Mouse (Mus musculus) intestine, embryonic 15.5 days (tissue): ENCODE data around the gene Lcmt2. TPM values are rescaled to one million over a fixed set of nuclear protein-coding genes. Genes with fewer than 3 reads are reported as not detected.

Experiments used
- ATAC-seq: fragments of 200-750 bp; cut with Nextera tagmentation; 2 replicates; pipeline ENCODE4 v1.8.0; 2017; ENCODE audit warnings: moderate TSS enrichment, moderate library complexity
- H3K27ac ChIP-seq: fragments of 300-500 bp; sonication (generic); 2 replicates; pipeline ENCODE4 v1.5.1; 2015; ENCODE audit warnings: mild to moderate bottlenecking, inconsistent platforms
- H3K27me3 ChIP-seq: fragments of 300-500 bp; sonication (generic); replicated peaks from 2 replicates; pipeline ENCODE4 v1.6.1; 2015; ENCODE audit warnings: inconsistent platforms
- H3K36me3 ChIP-seq: fragments of 300-500 bp; sonication (generic); 2 replicates; pipeline ENCODE4 v1.6.1; 2015; ENCODE audit warnings: inconsistent platforms
- H3K4me1 ChIP-seq: fragments of 300-500 bp; sonication (generic); replicated peaks from 2 replicates; pipeline ENCODE4 v1.6.1; 2015; ENCODE audit warnings: inconsistent platforms
- H3K4me2 ChIP-seq: fragments of 300-500 bp; sonication (generic); replicated peaks from 2 replicates; pipeline ENCODE4 v1.6.1; 2015; ENCODE audit warnings: mild to moderate bottlenecking, inconsistent platforms
- H3K4me3 ChIP-seq: fragments of 300-500 bp; sonication (generic); replicated peaks from 2 replicates; pipeline ENCODE4 v1.5.1; 2015; ENCODE audit warnings: inconsistent platforms
- H3K9ac ChIP-seq: fragments of 300-500 bp; sonication (generic); 2 replicates; pipeline ENCODE4 v1.6.1; 2015; ENCODE audit warnings: inconsistent platforms
- H3K9me3 ChIP-seq: fragments of 300-500 bp; sonication (generic); 2 replicates; pipeline ENCODE4 v1.6.1; 2016; ENCODE audit warnings: inconsistent platforms
- WGBS: fragments of 180-500 bp; shearing (Covaris S2); methylation state at CpG from one replicate; pipeline ENCODE4 v1.1.7; 2015; 5-methylcytosine and 5-hydroxymethylcytosine counted together
- polyA plus RNA-seq: library from polyadenylated mRNA; unstranded; fragments of >200 nt; fragmentation: Nextera tagmentation; extraction: Ambion mirVana; gene quantifications from 2 replicates; pipeline ENCODE4 v1.2.1, GENCODE M21; 2015

The Lcmt2 gene
- polyA plus RNA-seq: 19.4 and 20.0 TPM in 2 replicates

DNA sequence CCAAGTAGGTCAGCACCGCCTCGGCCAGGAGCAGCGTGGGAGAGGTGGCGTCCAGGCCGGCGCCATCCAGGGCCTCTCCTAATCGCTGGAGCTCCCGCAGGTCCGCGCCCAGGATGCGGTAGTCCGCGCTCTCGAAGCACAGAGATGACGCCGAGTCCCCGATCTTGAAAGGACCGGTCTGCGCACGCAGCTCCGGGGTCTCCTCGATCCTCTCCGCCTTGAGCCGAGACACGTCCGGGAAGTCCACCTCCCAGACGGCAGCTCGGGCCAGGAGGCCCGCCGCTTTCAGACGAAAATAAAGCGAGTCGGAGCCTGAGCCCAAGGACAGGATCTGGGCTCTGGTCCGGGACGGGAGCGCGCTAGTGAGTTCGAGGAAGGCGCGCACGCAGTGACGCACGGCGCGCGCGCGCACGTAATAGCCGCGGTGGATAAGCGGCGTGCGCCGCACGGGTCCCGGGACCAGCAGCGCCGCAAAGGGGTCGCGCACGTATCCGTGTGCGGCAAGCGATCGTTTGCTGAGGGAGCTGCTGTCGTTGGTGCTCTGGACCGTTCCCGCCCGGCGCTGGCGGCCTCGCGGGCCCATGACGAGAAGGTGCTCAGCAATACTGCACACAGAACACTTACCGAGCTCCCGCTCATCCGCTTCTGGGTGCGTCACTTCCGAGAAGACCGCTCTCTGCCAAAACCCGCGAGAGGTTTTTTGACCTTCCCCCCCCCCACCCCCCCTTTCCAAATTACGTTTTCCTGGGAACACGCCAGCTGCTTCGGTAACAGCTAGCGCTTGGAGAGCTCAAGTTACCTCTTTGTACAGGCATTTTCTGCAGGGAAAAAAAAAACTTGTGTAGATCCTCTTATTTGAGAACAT, at the start of gene Lcmt2, which contains the start of gene Adal:
Gene Lcmt2 (minus strand): TSS at position 636 of the 865 bp plus-strand sequence.
Gene Adal (plus strand): TSS at position 411 of the 865 bp plus-strand sequence.
- peak within 1 kb of the TSS; percentile 88 for H3K4me2 ChIP-seq
- H3K9ac ChIP-seq: peak within 1 kb of the TSS; percentile 68
- H3K27ac ChIP-seq: peak within 1 kb of the TSS; percentile 97
- under 1% methylated on average over 87 of the region's 87 CpGs for WGBS
- ATAC-seq: peak; percentile 97
- peaks cover 8% of the 10 kb centered on the region; the same call in 1 of the 2 replicates for H3K36me3 ChIP-seq
- peak within 1 kb of the TSS; percentile 60 for H3K4me3 ChIP-seq
- peaks cover 13% of the 10 kb centered on the region for H3K4me1 ChIP-seq
- H3K9me3 ChIP-seq: no peaks in the 10 kb centered on the region
- no peaks in the 10 kb centered on the region for H3K27me3 ChIP-seq

DNA sequence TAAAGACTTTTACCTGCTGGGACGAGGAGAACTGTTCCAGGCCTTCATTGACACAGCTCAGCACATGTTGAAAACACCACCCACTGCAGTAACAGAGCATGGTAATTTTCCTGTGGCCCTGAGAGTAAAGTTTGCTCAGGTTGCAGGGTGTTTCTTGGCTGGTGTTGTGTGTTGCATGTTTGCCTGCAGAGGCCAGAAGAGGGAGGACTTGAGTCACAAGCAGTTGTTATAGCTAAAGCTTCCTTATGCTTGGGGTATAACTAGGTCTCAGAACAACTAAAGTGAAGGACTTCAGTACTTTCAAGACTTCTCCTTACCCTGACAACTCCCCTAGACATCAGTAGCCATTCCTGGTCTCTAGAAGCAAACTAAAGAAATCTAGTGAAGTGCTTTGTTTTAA, 48.1 kb upstream of the Lcmt2 start:
- H3K27ac ChIP-seq: no peak overlapping the region
- no peaks in the 10 kb centered on the region for H3K4me1 ChIP-seq
- no peak overlapping the region for H3K4me2 ChIP-seq
- no peak overlapping the region for H3K9ac ChIP-seq
- 80% methylated on average over 1 of the region's 1 CpGs for WGBS
- no peaks in the 10 kb centered on the region for H3K9me3 ChIP-seq
- ATAC-seq: no peak
- no peaks in the 10 kb centered on the region for H3K27me3 ChIP-seq
- H3K4me3 ChIP-seq: no peak overlapping the region
- H3K36me3 ChIP-seq: peaks cover 40% of the 10 kb centered on the region

DNA sequence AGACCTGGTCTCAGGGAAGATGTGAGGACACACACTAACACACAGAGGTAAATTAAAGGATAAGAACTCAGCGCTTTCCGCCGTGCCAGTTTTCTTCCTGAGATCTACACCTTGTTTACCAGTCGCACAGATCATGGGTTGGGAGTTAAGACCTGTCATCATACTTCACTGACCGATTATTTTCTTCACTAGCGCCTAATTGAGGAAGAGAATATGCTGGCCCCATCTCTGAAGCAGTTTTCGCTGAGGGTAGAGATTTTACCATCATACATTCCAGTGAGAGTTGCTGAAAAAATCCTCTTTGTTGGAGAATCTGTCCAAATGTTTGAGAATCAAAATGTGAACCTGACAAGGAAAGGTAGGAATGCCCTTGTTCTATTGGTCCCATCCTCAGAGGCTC, 43.7 kb upstream of the Lcmt2 start:
- WGBS: 94% methylated on average over 7 of the region's 7 CpGs
- Histone ChIP-seq H3K9me3 (no peaks in the 10 kb centered on the region), H3K27ac (no peak overlapping the region), H3K9ac (no peak overlapping the region), H3K4me3 (no peak overlapping the region), H3K36me3 (peaks cover 20% of the 10 kb centered on the region), H3K4me2 (no peak overlapping the region), H3K4me1 (no peaks in the 10 kb centered on the region), H3K27me3 (no peaks in the 10 kb centered on the region)
- ATAC-seq: no peak

- Histone ChIP-seq H3K4me1 (no peaks in the 10 kb centered on the region), H3K27me3 (no peaks in the 10 kb centered on the region), H3K9ac (no peak overlapping the region), H3K27ac (no peak overlapping the region), H3K9me3 (no peaks in the 10 kb centered on the region), H3K4me2 (no peak overlapping the region), H3K36me3 (peaks cover 20% of the 10 kb centered on the region), H3K4me3 (no peak overlapping the region)
- no peak for ATAC-seq
- 78% methylated on average over 5 of the region's 5 CpGs for WGBS
Observed at GRCm38 (mm10) chr2:121183431-121183830, 43.0 kb upstream of the Lcmt2 start.

DNA sequence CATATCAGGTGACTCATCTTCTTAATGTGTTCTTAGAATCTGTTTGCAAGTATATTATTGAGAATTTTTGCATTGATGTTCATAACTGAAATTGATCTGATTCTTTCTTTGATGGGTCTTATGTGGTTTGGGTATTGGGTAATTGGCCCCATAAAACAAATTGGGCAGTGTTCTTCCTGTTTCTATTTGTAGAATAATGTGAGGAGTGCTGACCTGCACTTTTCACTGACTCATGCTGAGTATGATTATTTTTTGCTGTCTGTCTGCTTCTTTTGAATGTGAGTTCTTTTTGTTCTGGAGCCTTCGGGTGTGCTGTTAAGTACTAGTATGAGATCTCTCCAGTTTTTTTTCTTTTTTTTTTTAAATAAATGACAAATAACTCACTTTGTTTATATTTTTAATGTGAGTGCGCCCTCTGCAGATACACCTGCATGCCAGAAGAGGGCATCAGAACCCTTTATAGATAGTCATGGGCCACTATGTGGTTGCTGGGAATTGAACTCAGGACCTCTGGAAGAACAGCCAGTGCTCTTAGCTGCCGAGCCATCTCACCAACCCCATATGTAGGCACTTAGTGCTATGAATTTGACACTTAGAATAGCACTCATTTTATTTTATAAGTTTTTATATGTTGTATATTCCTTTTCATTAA, 38.5 kb upstream of the Lcmt2 start:
- Histone ChIP-seq H3K27ac (no peak overlapping the region), H3K9me3 (no peaks in the 10 kb centered on the region), H3K27me3 (no peaks in the 10 kb centered on the region), H3K9ac (no peak overlapping the region), H3K36me3 (peaks cover 14% of the 10 kb centered on the region), H3K4me3 (no peak overlapping the region), H3K4me2 (no peak overlapping the region), H3K4me1 (no peaks in the 10 kb centered on the region)
- WGBS: 90% methylated on average over 3 of the region's 3 CpGs
- no peak for ATAC-seq

DNA sequence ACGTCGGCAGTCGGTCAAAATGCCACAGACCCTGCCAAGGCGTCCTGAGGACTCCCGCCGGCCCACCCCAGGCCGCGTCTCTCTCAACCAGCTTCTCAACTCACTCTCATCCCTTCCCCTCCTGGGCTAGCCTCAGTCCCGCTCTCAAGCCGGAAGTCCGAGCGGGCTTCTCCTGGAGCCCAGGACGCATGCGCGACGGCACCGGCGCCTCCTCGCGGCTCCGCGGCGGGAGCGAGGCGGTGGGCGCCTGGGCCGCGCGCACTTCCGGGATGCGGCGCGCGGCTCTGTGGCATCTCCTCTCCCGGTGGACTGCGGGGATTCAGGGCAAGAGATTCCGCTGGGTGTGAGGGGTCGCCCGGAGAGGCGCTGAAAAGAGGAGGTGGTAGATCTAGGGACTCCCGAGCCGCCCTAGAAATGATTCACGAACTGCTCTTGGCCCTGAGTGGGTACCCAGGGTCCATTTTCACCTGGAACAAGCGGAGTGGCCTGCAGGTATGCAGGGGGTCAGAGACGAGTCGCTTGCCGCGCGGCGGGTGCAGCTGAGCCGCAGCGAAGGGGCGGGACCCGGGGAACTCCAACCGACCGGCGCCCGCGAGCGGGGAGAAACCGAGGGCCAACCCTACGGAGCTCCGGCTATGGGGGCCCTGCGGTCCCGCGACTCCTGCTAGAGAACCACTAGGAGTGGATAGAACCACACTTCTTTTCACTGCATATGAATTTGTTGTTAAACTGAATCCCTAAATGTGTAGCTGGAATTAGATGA, 30.7 kb upstream of the Lcmt2 start, which contains the start of gene Zscan29:
Gene Zscan29 (minus strand): TSS at position 146 of the 763 bp plus-strand sequence.
- peak; percentile 98 for ATAC-seq
- no peaks in the 10 kb centered on the region for H3K9me3 ChIP-seq
- H3K36me3 ChIP-seq: peaks cover 3% of the 10 kb centered on the region; the same call in 1 of the 2 replicates
- peaks cover 13% of the 10 kb centered on the region for H3K4me1 ChIP-seq
- H3K27me3 ChIP-seq: no peaks in the 10 kb centered on the region
- H3K4me3 ChIP-seq: peak within 1 kb of the TSS; percentile 85
- H3K4me2 ChIP-seq: peak within 1 kb of the TSS; percentile 77
- peak within 1 kb of the TSS; percentile 89 for H3K9ac ChIP-seq
- under 1% methylated on average over 64 of the region's 66 CpGs for WGBS
- peak within 1 kb of the TSS; percentile 89 for H3K27ac ChIP-seq

DNA sequence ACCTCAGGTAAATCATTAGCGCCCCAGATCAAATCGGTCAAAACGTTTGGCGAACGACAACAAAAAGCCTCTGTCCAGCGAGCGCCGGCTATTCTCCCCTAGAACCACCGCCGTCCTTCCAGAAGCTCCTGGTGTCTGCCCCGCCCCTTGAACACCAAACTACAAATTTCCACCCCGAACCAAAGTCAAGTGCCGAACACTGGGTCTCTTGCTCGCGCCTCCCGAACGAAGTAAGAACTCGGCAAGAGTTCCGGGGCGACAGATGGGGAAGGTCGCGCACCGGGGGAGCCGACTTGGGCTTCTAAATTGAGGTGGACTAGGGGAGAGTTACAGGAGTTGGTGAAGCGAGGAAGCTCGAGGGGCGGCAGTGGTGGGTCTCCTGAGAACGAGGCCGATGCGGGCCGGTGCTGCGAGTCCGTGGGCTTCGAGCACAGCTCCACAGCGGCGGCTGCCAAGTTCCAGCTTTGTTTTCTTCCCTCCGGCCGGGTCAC, 30.1 kb upstream of the Lcmt2 start, which contains the start of gene Tubgcp4:
Gene Tubgcp4 (plus strand): TSS at position 174 of the 491 bp plus-strand sequence.
- peaks cover 13% of the 10 kb centered on the region for H3K4me1 ChIP-seq
- peak; percentile 69 for ATAC-seq
- WGBS: under 1% methylated on average over 38 of the region's 38 CpGs
- H3K27me3 ChIP-seq: no peaks in the 10 kb centered on the region
- H3K9me3 ChIP-seq: no peaks in the 10 kb centered on the region
- peak within 1 kb of the TSS; percentile 89 for H3K9ac ChIP-seq
- H3K4me2 ChIP-seq: peak within 1 kb of the TSS; percentile 77
- peaks cover 3% of the 10 kb centered on the region; the same call in 1 of the 2 replicates for H3K36me3 ChIP-seq
- peak within 1 kb of the TSS; percentile 89 for H3K27ac ChIP-seq
- H3K4me3 ChIP-seq: peak within 1 kb of the TSS; percentile 85

DNA sequence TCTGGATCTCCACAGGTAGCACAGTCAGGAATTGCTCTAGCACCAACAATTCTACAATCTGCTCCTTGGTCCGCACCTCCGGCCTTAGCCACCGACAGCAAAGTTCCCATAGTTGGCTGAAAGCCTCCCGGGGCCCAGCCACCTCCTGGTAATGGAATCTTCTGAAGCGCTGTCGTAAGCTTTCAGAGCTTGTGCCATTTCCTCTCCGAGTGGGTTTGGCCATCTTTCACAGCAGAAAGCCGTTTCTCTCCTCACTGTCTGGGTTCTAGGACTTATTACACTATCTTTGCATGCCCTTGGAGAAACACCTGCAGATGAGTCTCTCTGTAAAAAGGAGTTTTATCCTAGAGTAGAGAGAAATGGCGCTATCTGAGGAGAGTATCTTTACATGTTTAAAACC, 29.4 kb upstream of the Lcmt2 start:
- no peak for ATAC-seq
- Histone ChIP-seq H3K4me1 (peaks cover 13% of the 10 kb centered on the region), H3K36me3 (no peaks in the 10 kb centered on the region; the same call in 1 of the 2 replicates), H3K9ac (peak overlapping the region; percentile 89), H3K9me3 (no peaks in the 10 kb centered on the region), H3K4me3 (peak overlapping the region; percentile 85), H3K27me3 (no peaks in the 10 kb centered on the region), H3K27ac (peak overlapping the region; percentile 89), H3K4me2 (peak overlapping the region; percentile 77)
- WGBS: 3% methylated on average over 9 of the region's 9 CpGs

- Histone ChIP-seq H3K9ac (peak overlapping the region; percentile 31; the same call in 1 of the 2 replicates), H3K27ac (no peak overlapping the region), H3K36me3 (no peaks in the 10 kb centered on the region; the same call in 1 of the 2 replicates), H3K4me2 (peak overlapping the region; percentile 77), H3K9me3 (no peaks in the 10 kb centered on the region), H3K4me3 (peak overlapping the region; percentile 85), H3K27me3 (no peaks in the 10 kb centered on the region), H3K4me1 (peaks cover 13% of the 10 kb centered on the region)
- ATAC-seq: no peak
- WGBS: 31% methylated on average over 4 of the region's 4 CpGs
Observed at GRCm38 (mm10) chr2:121169173-121169572, 28.7 kb upstream of the Lcmt2 start.

DNA sequence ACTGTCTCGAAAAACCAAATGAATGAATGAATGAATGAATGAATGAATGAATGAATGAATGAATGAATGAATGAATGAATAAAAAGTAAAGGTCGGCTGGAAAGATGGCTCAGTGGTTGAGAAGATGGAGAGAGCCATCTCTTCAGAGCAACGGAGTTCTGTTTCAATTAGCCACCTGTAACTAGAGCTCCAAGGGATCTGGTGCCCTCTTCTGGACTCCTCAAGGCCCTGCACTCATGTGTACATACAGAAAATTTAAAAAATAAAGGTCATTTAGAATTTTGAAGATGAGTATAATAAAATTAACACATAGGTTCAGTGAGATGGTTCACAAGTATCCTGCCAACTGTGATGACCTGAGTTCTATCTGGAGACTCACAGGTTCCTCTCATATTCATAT, 12.6 kb upstream of the Lcmt2 start:
- Histone ChIP-seq H3K36me3 (peaks cover 12% of the 10 kb centered on the region), H3K27ac (no peak overlapping the region), H3K4me2 (no peak overlapping the region), H3K4me1 (no peaks in the 10 kb centered on the region), H3K9ac (no peak overlapping the region), H3K4me3 (no peak overlapping the region), H3K9me3 (no peaks in the 10 kb centered on the region), H3K27me3 (no peaks in the 10 kb centered on the region)
- 86% methylated on average over 3 of the region's 3 CpGs for WGBS
- ATAC-seq: no peak

DNA sequence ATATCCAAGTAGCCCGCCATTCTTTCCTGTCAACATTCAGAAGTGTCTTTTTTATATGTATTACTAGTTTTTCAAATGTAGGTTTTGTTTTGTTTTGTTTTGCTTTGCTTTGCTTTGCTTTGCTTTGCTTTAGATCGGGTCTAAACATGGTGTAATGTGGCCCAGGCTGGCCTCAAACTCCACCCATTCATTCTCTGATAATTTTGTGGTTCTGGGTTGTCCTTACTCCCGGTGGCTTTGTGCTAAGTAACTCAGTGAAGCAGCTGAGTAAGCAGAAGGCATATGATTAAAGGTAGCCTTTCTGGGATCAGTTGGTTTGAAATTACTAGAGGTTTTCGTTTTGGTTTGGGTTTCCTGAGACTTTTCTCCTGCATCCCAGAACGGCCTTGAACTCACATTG, 9.2 kb upstream of the Lcmt2 start:
- Histone ChIP-seq H3K27me3 (no peaks in the 10 kb centered on the region), H3K4me3 (no peak overlapping the region), H3K36me3 (peaks cover 12% of the 10 kb centered on the region), H3K9me3 (no peaks in the 10 kb centered on the region), H3K4me1 (no peaks in the 10 kb centered on the region), H3K9ac (no peak overlapping the region), H3K27ac (no peak overlapping the region), H3K4me2 (no peak overlapping the region)
- WGBS: 86% methylated on average over 5 of the region's 5 CpGs
- no peak for ATAC-seq
